Mouse (Mus musculus) cerebellum, adult 2 months (tissue): ENCODE measurements around the gene Rph3al.

ENCODE experiments used
- CTCF ChIP-seq: fragments of 200-500 bp; IDR thresholded peaks from 2 replicates; pipeline ENCODE4 v1.5.1; 2011; ENCODE audit warnings: low read depth, mild to moderate bottlenecking, control low read depth, low read length, moderate library complexity, borderline replicate concordance; ENCODE audit not compliant: insufficient read depth
- POLR2A ChIP-seq: fragments of 200-500 bp; IDR thresholded peaks from 2 replicates; pipeline ENCODE4 v1.6.1; 2011; ENCODE audit warnings: low read length, control low read depth, borderline replicate concordance; ENCODE audit not compliant: insufficient read depth

DNA sequence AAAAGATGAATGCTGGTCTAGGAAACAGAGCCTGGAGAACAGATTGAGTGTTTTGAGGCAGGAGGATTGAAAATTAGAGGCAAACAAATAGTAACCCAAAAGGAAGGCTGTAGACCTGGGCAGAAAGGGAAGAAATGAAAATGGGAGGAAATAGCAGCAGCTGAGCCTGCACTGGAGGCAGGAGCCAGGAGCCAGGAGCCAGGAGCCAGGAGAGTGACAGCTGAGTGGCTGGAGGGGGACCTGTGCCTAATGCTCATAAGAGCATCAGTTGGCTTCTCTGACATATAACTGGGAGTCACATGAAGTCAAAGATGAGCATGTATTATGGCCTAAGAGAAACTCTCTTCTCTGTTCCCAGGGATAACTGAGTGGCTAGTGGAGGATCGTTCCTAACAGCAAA, 66.5 kb downstream of the Rph3al start:
- TF ChIP-seq POLR2A, result no peak
- no peak for TF ChIP-seq CTCF
